Mouse (Mus musculus): ENCODE measurements at regions not wholly inside any gene's neighbourhood (a gene's known extent, or its start where the extent isn't known, plus 50 kb on each side); places are given as distances from the start of the nearest gene placed in this dataset.
"Not testable (repeated sequence)": the region's sequence is repeated elsewhere in the genome, so short reads cannot be mapped to it uniquely, and the experiment has no call there.

DNA sequence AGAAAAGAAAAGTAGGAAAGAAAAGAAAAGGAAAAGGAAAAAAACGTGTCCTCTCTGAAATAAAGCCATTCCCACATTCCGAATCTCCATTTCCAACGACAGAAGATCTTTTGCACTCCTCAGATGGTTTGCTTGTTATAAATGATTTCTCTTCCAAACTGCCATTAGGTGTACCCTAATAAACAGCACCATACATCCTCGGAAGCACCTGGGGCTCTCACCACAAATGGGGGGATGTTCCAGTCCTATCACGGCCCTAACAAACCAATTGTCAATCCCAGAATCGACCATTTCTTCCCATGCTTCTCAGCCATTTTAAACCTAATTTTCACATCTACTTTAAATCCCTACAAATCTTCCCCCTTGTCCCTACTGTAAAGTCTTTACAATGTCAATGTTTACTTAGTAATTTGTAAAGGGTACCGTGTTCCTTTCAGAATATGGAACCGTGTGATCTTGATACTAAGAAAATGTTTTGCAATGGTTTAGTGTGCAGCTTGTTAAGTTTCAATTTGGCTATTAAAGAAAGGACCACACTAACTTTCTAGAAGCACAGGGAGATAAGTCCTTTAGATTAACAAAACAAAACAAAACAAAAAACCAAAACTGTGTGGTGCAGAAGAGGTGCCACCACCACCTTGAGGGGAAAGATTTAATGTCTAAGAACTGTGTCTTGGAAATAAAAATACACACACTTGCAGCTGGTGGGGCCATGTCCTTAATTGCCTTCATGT lies 66.6 kb upstream of the Chd2 start:
- DNase-seq = no peak

DNA sequence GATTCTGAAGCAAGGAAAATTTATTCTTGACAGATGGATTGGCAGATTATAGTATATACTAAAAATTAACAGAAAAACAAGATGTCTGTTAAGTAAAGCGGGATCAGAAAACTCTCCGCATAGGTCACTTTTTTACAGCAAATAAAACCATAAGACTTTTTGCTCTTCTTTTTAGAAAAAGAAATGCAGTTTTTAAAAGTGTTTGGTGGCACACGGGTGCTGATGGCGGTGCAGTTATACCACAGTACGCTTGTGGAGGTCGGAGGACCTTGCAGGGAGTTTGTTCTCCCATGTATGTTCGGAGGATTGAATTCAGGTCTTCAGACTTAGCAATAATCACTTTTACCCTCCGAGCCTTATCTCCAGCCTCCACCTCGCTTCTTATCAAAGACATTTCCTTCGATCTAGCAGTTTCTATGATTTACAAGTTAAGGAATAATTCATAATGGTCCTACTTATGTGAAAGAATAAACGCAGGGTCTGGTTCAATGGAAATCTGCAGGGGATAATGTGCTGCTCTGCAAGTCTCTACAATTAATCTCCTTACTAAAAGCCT lies 65.9 kb upstream of the Chd2 start:
- no peak for DNase-seq

GRCm38 (mm10) chr7:73606677-73607449 lies 65.2 kb upstream of the Chd2 start:
- DNase-seq = peak; percentile 91 to 93

DNA sequence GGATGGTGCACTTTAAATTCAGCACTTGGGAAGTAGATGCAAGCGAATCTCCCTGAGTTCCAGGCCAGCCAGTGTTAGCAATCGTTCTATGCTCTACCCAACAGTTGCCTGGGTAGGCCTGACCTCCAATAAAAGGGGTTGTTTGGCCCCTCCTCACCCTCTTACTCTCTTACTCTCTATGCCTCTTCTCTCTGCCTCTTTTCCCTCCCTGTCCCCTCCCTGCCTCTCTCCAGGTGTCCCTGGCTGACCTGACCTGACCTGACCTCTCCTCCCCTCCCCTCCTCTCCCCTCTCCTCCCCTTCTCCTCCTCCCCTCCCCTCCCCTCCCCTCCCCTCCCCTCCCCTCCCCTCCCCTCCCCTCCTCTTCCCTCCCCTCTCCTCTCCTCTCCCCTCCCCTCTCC lies 63.0 kb upstream of the Chd2 start:
- no peak for DNase-seq

DNA sequence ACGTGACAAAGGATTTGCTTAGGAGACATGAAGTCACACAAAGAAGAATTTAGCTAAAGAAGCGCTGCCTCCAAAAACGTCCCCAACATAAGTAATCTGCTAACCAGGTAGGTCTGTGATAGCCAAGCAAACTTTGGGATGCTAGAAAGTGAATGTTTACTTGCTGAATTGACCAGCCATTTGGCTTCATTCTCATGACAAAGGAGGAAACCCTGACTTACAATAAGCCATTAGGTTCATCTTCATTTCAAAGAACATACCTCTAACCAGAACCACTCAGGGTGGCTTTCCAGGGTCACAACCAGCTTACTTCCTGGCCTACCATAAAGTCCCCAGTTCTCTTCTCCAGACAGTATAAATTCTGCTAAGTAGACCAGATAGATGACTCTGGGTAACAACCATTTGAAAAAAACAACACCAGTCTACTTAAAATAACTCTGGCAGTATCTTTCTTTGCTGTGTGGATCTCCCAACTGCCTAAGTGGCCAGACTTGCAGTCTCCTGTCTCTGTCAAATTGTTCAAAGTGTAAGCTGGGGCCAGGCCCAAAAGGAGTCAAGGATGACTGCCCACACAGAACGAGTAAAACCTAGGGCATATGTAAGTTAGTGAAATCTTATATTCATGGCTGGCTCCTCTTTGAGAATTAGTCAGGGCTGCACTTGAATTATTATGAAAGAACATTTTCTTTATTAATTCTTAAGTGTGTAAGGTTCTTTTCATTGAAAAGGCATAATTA lies 61.4 kb upstream of the Chd2 start:
- no peak for DNase-seq

DNA sequence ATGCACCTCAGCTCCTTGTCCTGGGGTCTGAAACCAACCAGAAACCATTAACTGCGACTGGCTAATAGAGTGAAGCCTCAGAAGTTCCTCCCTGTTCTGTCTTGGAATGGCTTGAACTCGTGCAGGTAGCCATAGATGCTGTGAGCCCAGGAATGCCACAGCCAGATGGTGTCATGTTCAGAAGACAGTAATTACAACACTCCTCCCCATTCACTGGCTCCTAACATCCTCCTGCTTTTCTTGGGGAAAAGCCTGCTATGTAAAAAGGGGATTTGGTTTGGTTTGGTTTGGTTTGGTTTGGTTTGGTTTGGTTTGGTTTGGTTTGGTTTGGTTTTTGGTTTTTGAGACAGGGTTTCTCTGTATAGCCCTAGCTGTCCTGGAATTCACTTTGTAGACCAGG lies 59.7 kb upstream of the Chd2 start:
- DNase-seq = no peak

- no peak for DNase-seq
Measured at GRCm38 (mm10) chr7:73600776-73601175, 59.1 kb upstream of the Chd2 start.

GRCm38 (mm10) chr7:73600003-73600385 lies 58.4 kb upstream of the Chd2 start:
- DNase-seq = not testable (repeated sequence)

DNA sequence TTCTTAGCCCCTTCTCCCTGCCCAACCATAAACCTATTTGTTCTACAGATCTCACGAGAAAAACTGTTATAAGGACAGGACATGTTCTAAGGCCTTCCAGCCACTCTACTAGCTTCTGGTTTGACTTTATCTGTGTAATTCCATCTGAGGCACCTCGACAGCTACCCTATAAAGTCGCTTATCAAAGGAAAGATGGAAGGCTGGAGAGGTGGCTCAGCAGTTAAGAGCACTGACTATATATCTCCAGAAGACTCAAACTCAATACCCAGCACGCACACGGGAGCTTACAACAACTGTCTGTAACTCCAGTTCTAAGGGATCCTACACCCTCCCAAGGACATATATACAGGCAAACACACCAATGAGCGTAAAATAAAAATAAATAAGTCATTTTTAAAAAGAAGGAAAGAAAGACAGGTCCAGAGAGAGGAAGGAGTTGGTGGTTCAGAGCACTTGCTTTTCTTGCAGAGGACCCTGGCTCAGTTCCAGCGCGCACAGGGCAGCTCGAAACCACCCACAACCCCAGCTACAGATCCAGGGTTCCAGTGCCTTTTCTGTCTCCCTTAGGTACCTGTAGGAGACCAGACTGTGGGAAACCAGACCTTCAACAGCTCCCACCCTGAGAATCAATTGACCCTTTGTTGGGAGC lies 57.8 kb upstream of the Chd2 start:
- DNase-seq = no peak

GRCm38 (mm10) chr7:73597968-73598367 lies 56.3 kb upstream of the Chd2 start:
- DNase-seq = no peak

DNA sequence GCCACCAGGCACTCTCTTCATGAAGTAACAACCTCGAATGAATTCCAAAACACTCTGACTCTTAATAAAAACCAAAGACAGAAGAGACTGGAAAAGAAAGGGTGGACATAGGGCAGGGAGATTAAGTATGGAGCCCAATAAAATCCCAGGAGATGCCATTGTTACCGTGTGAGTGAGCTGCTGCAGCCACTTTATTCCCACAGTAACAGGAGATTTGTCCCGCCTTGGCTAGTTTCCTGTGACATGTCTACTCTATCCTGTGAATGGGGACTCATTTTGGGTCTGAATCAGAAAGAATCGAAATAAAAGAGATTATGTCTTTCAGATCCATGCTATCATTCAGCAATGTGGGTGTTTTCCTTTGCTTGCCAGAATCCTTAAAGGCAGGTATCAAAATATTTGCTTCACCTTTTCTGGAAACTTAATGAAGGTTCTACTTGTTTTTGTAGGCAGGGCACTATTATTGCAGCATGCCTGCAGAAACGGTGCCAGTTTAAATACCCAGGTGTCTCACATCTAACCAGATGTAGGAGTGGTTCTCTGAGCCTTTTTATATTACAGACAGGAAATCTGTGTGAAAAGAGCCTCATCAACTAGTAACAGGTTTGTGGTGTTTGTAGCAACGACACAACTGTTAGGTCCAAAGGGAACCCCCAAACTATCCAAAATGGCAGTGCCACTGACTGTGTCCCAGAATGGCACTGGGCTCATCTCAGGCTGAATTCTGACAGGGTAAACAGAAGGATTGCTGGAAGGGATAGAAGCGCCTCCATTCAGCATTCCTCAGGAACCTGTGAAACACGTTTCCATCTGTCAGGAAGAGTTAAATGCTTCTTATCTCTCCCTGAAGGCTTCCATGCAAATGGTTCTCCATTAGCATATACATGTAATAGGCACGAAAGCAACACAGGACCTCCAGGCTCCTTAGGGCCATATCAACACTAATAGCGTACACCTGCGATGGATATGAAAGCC lies 55.5 kb upstream of the Chd2 start:
- DNase-seq = no peak

GRCm38 (mm10) chr7:73596415-73596814 lies 54.8 kb upstream of the Chd2 start:
- no peak for DNase-seq

DNA sequence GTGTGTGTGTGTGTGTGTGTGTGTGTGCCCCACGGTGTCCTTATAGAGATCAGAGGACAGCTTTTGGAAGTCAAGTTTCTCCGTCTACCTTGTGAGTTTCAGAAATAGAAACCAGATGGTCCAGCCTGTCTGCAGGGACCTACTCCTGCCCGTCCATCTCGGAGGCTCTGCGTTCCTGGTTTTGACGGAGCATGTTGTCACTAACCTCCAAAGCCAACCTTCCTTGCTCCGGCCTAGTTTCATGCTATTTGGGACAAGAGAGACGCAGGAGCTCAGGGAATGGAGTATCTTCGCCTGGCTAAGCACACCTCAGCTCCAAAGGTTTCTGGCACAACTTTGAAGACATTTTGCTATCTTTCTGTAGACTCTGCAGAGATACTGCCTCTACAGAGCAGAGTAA lies 54.2 kb upstream of the Chd2 start:
- DNase-seq = no peak

DNA sequence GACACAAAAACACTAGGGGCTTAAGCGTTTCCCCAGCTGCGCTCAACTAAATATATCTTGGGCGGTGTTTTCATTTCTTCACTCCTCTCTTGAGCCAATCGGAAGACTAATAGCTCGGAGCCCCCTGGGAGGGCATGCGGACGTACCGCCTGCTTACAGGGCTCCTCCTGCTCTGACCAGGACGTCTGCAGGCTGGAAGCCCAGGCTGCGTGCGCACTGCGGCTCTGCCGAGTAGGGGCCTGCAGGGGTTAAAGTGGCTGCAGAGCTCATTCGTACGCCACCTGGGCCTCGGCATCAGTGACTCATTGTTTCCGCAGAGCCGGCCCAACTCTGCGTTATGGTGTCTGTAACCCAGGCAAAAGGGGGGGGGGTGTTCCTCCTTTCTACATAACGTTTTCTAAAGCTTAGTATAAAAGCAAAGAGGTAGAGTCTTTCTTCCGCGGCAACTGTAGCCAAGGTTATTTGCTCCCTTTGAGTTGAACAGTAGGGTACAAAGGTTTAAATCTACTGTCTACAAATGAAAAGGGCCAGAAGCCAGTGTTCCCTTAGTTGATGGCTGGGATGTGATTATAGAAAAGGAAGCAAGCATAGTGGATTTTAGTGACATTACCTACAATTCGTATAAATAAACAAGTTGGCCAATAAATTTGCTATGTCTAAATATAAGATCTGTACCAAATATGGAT lies 53.7 kb upstream of the Chd2 start:
- peak; percentile 86 to 92 for DNase-seq

- DNase-seq = peak; percentile 42 to 47
Measured at GRCm38 (mm10) chr7:73594492-73595139, 53.0 kb upstream of the Chd2 start.

GRCm38 (mm10) chr7:73593645-73594385 lies 52.2 kb upstream of the Chd2 start:
- no peak for DNase-seq

DNA sequence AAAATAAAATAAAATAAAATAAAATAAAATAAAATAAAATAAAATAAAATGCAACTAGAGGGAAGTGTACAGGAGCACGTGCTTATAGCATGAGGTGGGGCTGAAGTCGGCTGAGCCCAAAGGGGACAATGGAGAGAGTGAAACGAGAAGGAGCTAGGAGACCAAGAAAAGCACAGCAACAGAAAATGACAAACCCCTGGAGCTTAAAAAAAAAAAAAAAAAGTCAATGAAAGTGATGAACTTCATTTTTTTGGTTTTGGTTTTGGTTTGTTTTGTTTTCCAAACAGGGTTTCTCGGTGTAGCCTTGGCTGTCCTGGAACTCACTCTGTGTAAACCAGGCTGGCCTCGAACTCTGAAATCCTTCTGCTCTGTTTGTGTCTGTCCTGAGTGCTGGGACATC lies 51.2 kb upstream of the Chd2 start:
- DNase-seq = no peak
